Mouse (Mus musculus) thymus, adult 2 months (tissue): ENCODE results near the gene Mnat1.

Experiments
- CTCF ChIP-seq: fragments of 200-500 bp; IDR thresholded peaks from 2 replicates; pipeline ENCODE4 v1.5.1; 2012; ENCODE audit warnings: mild to moderate bottlenecking, control low read depth, low read length, moderate library complexity, borderline replicate concordance; ENCODE audit not compliant: control insufficient read depth, poor library complexity, insufficient read depth; ENCODE audit errors: extremely low read depth
- POLR2A ChIP-seq: fragments of 200-500 bp; IDR thresholded peaks from 2 replicates; pipeline ENCODE4 v1.6.1; 2012; ENCODE audit warnings: mild to moderate bottlenecking, low read length, control low read depth, moderate library complexity; ENCODE audit not compliant: control insufficient read depth, poor library complexity, insufficient read depth; ENCODE audit errors: extremely low read depth

DNA sequence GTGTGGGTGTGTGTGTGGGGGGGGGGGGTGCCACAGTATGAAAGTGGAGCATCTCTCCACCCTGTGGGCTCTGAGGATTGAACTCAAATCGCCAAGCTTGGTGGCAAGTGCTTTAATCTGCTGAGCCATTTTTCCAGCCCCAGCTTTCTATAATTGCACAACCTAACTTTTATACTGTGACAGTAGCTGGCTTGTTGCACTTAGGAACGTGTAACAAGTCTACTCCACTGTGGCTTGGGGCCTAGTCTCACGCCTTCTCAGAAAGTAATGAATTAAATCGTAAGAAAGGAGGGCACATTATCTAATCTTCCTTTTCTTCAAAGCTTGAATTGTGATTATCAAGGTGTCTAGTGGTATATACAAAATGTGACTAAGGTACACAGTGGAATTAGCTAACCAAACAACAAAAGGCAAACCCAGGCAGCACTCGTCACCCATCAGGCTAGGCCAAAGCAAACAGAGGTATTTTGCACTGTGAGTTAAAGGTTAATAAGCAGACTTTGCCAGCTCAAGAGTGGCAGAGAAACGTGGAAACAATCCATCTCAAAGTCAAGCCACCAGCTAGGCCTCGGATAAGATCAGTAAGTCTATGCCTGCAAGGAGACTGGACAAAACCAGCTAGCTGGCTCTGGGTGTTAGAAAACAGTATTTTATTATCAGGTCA is 32.7 kb upstream of the Mnat1 start:
- TF ChIP-seq POLR2A (no peak), CTCF (no peak)
